Mouse (Mus musculus) NIH3T3 (cell line): ENCODE results near the gene Cdip1.
A peak's percentile ranks its signal among the peaks of the same experiment; 100 is the strongest.

ENCODE experiments used
- DNase-seq: peaks from one replicate; pipeline ENCODE4 v3.0.0-alpha.2; 2012; ENCODE audit warnings: low read depth

Gene Cdip1

DNA sequence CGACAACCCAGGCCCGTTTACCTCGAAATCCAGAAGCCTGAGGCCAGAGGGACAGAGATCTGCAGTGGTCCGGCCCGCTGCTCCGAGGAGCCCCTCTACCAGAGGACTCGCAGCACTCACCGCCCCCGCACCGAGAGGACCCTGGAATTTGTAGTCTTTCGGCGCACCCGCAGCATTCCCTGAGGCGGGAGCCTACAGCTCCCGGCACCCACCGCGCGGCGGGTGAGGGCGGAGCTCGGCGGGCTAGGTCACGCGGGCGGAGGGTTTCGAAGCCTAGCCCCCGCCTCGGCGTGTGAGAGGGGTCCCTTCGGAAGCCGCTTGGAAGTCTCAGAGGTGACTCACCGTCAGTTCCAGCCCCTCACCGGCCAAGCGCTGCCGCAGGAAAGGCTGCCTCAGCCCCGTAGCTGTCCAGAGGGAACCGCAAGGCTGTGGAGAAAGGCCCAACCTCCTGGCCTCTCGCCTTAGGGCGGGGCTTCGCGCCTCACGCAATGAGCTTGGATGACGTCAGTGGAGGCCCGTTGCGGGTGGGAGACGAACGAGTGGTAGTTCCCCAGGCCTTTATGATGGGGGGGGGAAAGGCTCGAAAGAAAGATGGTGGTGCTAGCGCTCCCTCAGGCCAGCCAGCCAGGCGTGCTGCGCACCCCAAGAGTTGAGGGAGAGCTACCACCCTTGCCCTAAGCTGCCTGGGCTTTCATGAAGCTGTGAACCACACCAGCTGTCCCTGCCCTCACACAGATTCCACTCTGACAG lies at the start of gene Cdip1:
Gene Cdip1 (minus strand): TSS at position 483 of the 750 bp plus-strand sequence.
- peak; percentile 98 for DNase-seq

- no peak for DNase-seq
Observed at GRCm38 (mm10) chr16:4839552-4839951, 49.5 kb upstream of the Cdip1 start.

DNA sequence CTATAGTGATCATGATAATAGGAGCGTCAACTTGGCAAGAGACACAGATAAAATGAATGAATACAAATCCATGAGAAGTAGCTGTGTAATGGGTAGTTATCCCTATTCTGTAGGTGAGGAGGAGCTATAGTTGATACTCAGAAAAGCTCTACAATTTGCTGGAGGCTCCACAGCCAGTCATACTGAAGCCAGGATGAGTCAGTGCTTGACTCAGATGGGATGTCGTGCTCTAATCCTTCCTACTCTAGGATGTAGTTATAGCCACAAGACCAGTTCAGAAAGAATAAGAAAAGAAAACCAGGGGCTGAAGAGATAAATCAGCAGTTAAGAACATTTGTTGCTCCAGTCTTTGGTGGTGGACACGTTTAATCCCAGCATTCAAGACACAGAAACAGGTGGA lies 47.5 kb upstream of the Cdip1 start:
- peak; percentile 71 for DNase-seq

- no peak for DNase-seq
Observed at GRCm38 (mm10) chr16:4835191-4835590, 45.1 kb upstream of the Cdip1 start, which contains the start of gene 4930562C15Rik. 4930562C15Rik (plus strand) TSS chr16:4835416.

DNA sequence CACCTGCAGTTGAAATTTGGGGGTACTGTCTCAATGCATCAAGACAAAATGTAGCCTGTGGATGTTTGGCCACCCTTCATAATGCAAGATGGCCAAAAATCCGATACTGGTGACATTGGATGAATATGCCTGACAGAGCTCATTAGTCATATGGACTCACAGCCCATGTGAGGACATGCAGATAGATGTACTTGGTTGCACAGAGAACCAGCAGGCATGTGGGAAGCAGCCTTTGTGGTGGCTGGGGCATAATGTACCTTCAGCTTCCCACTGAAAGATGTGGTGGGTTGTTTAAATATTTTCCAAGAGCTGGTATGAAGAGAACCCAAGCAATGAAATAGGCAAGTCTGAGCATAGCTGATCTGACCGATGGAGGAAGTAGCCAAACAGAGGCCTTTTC lies 43.8 kb upstream of the Cdip1 start:
- no peak for DNase-seq

GRCm38 (mm10) chr16:4831650-4832419 lies 41.7 kb upstream of the Cdip1 start:
- DNase-seq: no peak

DNA sequence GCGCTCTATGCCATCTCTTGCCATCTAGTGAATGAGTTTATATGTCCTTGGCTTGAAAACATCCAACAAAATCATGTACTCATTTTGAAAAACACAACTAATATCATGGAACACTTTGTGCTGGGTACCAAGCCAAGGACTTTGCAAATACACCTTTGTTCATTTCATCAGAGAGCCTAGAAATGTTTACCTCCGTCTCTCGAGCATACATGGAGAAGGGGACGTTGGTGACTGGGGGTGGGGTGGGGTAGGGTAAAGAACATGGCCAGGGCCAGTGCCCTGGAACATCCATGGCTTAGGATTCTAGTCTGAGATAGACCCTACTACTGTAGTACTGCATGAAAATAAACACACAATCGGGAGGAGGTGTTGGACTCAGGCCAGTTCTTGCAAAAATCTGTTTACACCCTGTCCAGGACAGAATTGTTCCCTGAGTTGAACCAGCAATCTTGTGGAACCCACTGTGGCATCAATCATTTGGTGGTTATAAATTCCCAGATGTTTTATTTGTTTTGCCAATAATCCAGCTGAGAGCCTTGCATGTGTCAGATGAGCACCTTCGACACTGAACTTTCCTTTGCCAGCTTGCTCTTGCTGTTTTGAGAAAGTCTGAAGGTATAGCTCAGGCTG lies 39.3 kb upstream of the Cdip1 start:
- DNase-seq: peak; percentile 59

DNA sequence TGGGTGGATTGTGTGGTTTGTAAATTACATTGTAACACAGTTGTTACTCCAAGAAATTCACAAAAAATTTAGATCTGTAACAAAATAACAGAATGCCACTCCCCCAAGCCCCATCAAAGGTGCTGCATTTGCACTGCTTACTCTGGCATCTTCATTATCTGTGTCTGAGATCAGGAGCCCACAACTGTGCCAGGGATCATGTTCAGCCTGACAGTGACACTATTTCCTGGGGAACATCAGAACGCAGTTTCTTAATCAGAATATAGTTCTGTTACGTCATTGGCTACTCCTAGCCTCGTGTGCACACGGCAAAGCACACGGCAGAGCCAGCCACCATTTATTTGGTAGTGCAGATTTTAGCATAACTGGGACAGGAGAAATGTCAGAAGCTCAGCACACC lies 37.5 kb upstream of the Cdip1 start:
- DNase-seq: no peak

DNA sequence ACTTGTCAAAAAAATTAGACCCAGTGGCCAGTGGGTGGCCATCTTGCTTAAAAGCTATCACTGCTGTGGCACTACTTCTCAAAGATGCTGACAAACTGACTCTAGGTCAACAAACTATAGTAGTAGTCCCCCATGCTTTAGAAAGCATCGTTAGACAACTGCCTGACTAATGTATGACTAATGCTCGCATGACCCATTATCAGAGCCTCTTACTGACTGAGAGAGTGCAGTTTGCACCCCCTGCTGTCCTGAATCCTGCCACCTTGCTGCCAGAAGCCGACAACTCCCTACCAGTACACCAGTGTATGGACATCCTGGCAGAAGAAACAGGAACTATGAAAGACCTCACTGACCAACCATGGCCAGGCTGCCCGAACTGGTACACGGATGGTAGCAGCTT lies 34.4 kb upstream of the Cdip1 start:
- DNase-seq: peak; percentile 64

- DNase-seq: no peak
Observed at GRCm38 (mm10) chr16:4818349-4818748, 28.3 kb upstream of the Cdip1 start.

DNA sequence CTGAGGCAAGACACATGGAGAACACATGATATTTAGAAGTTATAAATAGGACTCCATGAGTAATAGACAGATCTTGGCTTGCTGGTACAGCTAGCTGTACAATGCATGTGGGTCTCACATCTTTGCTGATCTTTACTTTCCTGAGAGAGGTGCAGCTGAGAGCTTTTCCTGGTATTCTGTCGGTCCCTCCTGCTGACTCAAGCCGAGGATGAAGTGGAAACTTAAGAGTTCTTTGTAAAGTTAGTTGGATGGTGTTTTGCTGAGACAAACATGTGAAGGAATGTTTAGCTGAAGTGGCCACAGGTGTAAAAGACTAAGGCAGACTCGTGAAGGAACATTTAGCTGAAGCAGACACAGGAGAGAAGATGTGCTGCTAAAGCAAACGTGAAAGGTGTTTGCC lies 6.5 kb upstream of the Cdip1 start:
- peak; percentile 62 for DNase-seq

DNA sequence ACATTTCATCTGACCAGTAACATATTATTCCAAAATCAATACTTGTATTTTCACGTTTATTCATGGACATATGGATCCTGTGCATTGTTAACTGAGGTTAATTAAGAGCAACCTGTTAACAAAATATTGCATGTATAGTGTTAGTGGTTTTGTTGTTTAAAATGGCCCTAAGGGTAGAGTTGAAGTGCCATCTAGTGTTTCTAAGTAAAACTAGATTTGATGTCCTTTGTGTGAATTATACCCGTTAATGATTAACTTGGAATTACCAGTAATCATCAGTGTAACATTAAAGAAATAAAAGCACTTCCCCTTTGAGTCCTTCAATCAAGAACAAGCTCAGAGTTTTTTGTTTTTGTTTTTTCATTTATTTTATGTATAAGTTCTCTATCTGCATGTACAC lies 1.2 kb upstream of the Cdip1 start:
- DNase-seq: peak; percentile 50

- peak; percentile 59 for DNase-seq
Observed at GRCm38 (mm10) chr16:4789311-4789768, 752 bp downstream of the Cdip1 start.

DNA sequence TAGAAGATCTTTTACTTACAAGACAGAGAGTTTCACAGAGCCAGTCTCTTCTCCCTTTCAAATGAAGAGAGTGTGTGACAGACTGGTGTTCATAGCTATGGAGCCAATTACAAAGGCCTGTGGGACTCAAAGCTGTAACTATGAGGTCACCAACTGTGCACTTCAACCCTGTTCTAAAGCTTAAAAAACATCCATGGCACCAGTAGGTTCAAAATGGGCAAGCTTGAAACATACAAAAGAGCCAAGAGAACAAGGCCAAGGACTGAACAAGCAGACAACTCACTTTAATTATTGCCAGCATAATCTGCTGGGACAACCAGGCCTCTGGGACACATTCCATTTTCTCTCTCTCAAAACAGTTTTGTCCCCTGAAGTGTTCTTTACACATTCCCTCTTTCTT lies 1.9 kb downstream of the Cdip1 start:
- DNase-seq: no peak

DNA sequence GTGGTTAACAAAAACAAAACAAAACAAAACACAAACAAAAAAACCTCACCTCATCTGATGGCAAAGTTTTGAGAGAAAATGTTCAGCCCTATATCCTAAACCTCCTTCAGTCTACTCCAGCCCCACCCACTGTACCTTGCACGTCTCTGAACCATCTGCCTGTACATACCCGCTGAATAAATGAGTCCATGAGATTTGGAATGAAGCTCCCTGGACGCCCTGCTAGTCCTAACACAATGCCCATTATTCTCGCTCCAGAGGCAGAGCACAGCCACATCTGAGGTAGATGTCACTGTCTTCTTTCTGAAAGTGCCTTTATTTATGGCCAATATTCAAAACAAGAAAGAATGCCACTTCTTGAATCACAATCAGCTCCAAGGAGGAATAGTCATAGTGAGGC lies 4.4 kb downstream of the Cdip1 start:
- DNase-seq: no peak

- DNase-seq: no peak
Observed at GRCm38 (mm10) chr16:4782515-4782914, 7.6 kb downstream of the Cdip1 start.

DNA sequence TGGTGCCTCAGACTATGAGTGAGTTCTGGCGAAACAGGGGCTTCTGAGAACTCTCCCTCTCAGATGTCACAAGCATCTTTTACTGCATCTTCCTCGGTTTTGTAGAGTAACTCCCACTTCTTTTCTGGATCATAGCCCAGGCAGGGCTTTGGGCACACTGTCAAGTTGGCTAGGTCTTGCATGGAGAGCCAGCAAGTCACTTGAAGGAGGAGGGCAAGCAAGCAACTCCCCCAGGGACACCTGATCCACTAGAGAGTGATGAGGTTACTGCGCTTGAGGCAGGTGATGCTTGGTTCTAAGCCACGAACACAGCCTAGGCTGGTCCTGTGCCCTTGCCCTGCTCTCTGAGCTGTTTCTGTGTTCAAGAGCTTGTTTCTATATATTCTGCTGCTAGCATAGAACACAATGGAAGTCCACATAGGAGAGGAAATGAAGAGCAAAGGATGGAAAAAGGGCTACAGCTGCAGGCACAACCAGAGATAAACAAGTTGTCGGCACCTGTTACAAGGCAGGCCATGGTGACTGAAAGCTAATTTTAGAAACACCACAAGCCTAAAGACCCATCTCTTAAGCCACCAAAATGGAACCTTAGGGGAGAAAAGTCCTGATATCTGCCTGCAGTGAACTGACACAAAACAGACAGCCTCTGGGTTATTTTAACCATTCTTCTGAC lies 8.4 kb downstream of the Cdip1 start:
- DNase-seq: peak; percentile 84

GRCm38 (mm10) chr16:4778940-4779339 lies 11.2 kb downstream of the Cdip1 start:
- no peak for DNase-seq

- peak; percentile 55 for DNase-seq
Observed at GRCm38 (mm10) chr16:4777905-4778609, 12.0 kb downstream of the Cdip1 start.

- DNase-seq: no peak
Observed at GRCm38 (mm10) chr16:4777171-4777904, 12.8 kb downstream of the Cdip1 start.
